Mouse (Mus musculus) heart, embryonic 15.5 days (tissue): Measurements from ENCODE around the gene Mxi1. TPM values are rescaled to one million over a fixed set of nuclear protein-coding genes. Genes with fewer than 3 reads are reported as not detected.

Experiments
- ATAC-seq: fragments of 200-750 bp; cut with Nextera tagmentation; replicated peaks from 2 replicates; pipeline ENCODE4 v1.8.0; 2017; ENCODE audit warnings: low read depth, moderate TSS enrichment; ENCODE audit not compliant: insufficient number of reproducible peaks, insufficient read depth, low FRiP score
- H3K27ac ChIP-seq: fragments of 300-500 bp; sonication (generic); 2 replicates; pipeline ENCODE4 v1.5.1; 2015; ENCODE audit warnings: mild to moderate bottlenecking, inconsistent platforms
- H3K27me3 ChIP-seq: fragments of 300-500 bp; sonication (generic); 2 replicates; pipeline ENCODE4 v1.6.1; 2015; ENCODE audit warnings: inconsistent platforms
- H3K36me3 ChIP-seq: fragments of 300-500 bp; sonication (generic); 2 replicates; pipeline ENCODE4 v1.6.1; 2015; ENCODE audit warnings: mild to moderate bottlenecking, inconsistent platforms
- H3K4me1 ChIP-seq: fragments of 300-500 bp; sonication (generic); replicated peaks from 2 replicates; pipeline ENCODE4 v1.6.1; 2015; ENCODE audit warnings: inconsistent platforms
- H3K4me2 ChIP-seq: fragments of 300-500 bp; sonication (generic); 2 replicates; pipeline ENCODE4 v1.6.1; 2015; ENCODE audit warnings: inconsistent platforms, mild to moderate bottlenecking, moderate library complexity
- H3K4me3 ChIP-seq: fragments of 300-500 bp; sonication (generic); 2 replicates; pipeline ENCODE4 v1.5.1; 2015; ENCODE audit warnings: mild to moderate bottlenecking, inconsistent platforms
- H3K9ac ChIP-seq: fragments of 300-500 bp; sonication (generic); 2 replicates; pipeline ENCODE4 v1.6.1; 2015; ENCODE audit warnings: mild to moderate bottlenecking, inconsistent platforms
- H3K9me3 ChIP-seq: fragments of 300-500 bp; sonication (generic); replicated peaks from 2 replicates; pipeline ENCODE4 v1.6.1; 2016; ENCODE audit warnings: inconsistent platforms
- WGBS: fragments of 180-500 bp; shearing (Covaris S2); methylation state at CpG from one replicate; pipeline ENCODE4 v1.1.7; 2015; ENCODE audit warnings: mixed read lengths; 5-methylcytosine and 5-hydroxymethylcytosine counted together
- polyA plus RNA-seq: library from polyadenylated mRNA; unstranded; fragments of >200 nt; fragmentation: Nextera tagmentation; extraction: Ambion mirVana; gene quantifications from 2 replicates; pipeline ENCODE4 v1.2.1, GENCODE M21; 2015

Mxi1 gene
- polyA plus RNA-seq, 1 experiment from 2014 or later, result 38.6 TPM

DNA sequence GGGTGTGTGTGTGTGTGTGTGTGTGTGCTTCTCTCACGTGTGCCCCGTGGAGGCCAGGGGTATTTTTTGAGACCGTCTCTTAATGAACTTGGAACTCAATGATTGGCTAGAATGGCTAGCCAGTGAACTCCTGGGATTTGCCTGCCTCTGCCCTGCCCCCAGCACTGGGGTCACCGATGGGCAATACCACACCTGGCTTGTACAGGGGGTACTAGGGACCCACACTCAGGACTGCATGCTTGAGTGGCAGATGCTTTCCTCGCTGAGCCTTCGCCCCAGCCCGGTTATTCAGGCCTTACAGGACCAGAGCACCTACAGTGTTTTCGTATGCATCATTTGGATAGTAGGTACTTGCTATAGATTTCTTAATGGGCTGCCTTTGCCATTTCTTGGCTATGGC lies 5.8 kb downstream of the Mxi1 start:
- no peak for ATAC-seq
- H3K4me3 ChIP-seq, result no peak overlapping the region
- H3K4me1 ChIP-seq, result peaks cover 40% of the 10 kb centered on the region
- no peaks in the 10 kb centered on the region for H3K36me3 ChIP-seq
- no peak overlapping the region for H3K9ac ChIP-seq
- H3K27ac ChIP-seq, result no peak overlapping the region
- WGBS, result 86% methylated on average over 8 of the region's 8 CpGs
- no peak overlapping the region for H3K4me2 ChIP-seq
- H3K27me3 ChIP-seq, result no peaks in the 10 kb centered on the region
- H3K9me3 ChIP-seq, result no peaks in the 10 kb centered on the region

DNA sequence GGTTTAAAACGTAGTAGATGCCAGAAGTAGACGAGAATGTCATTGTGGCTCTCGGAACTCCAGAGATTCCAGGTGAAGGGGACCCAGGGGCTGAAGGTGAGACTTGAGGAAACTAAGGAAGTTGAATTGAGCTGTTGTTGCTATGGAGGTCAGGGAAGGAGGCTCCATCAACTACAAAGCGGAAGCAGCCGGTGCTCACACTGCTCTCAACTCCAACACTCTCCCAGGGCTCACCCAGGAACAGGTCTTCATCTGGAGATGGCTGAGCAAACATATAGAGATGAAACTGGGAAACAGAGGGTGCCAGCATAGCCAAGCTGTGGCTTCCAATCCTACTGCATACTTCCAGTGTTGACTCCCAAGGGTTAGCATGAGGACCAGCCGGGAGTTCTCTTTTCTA lies 6.6 kb downstream of the Mxi1 start:
- H3K4me1 ChIP-seq, result peaks cover 47% of the 10 kb centered on the region
- H3K9me3 ChIP-seq, result no peaks in the 10 kb centered on the region
- no peaks in the 10 kb centered on the region for H3K27me3 ChIP-seq
- no peaks in the 10 kb centered on the region for H3K36me3 ChIP-seq
- no peak overlapping the region for H3K4me3 ChIP-seq
- no peak for ATAC-seq
- 87% methylated on average over 6 of the region's 6 CpGs for WGBS
- H3K4me2 ChIP-seq, result no peak overlapping the region
- no peak overlapping the region for H3K27ac ChIP-seq
- H3K9ac ChIP-seq, result no peak overlapping the region

DNA sequence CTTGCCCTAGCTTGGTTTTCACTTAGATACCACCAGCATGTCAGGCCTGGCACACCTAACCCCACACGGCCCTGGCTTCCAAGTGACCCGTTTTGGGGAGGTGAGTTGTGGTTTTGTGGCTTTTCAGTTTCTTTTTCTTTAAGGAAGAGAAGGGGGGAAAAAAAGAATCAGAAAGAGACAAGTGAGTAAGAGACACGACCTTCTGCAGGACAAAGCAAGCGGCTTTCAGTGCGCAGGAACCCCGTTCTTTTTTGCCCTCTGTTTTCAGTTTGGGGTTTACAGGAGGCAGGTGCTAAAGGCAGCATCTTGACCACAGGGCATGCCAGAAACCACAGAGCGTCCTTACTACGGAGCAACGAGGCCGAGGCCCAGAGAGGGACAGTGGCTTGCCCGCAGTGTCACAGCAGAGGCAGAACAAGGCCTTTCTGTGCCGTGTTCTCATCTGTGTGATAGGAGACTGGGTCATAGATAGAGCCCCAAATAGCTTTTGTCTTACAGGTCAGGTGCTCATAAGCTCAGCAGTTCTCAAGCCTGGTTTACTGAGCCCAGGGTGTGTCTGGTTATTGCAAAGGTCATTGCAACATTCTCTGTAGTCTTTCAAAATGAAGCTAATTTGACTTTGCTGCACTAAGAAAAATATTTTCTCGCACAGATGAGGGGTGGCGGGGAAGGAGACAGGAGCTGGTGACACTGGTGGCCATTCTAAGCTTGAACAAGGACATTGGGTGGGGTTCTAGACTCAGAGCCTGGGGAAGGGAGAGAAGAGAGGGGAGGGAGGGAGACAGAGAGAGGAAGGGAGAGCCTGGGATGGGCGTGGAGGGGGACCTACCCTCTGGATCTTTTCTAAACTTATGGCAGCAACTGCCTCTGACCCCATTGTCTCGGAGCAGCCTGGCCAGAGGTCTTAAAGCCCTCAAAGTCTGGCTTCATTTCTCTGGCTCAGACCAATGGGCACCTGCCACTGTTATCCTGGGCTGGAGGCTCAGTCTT lies 8.1 kb downstream of the Mxi1 start:
- Histone ChIP-seq H3K4me1 (peaks cover 47% of the 10 kb centered on the region), H3K9ac (no peak overlapping the region), H3K4me2 (no peak overlapping the region), H3K4me3 (no peak overlapping the region), H3K27ac (0 out of 2 replicates have a peak overlapping the region, but pooled peaks have one; percentile 16), H3K27me3 (no peaks in the 10 kb centered on the region), H3K9me3 (no peaks in the 10 kb centered on the region), H3K36me3 (no peaks in the 10 kb centered on the region)
- ATAC-seq, result no peak
- 75% methylated on average over 16 of the region's 16 CpGs for WGBS

DNA sequence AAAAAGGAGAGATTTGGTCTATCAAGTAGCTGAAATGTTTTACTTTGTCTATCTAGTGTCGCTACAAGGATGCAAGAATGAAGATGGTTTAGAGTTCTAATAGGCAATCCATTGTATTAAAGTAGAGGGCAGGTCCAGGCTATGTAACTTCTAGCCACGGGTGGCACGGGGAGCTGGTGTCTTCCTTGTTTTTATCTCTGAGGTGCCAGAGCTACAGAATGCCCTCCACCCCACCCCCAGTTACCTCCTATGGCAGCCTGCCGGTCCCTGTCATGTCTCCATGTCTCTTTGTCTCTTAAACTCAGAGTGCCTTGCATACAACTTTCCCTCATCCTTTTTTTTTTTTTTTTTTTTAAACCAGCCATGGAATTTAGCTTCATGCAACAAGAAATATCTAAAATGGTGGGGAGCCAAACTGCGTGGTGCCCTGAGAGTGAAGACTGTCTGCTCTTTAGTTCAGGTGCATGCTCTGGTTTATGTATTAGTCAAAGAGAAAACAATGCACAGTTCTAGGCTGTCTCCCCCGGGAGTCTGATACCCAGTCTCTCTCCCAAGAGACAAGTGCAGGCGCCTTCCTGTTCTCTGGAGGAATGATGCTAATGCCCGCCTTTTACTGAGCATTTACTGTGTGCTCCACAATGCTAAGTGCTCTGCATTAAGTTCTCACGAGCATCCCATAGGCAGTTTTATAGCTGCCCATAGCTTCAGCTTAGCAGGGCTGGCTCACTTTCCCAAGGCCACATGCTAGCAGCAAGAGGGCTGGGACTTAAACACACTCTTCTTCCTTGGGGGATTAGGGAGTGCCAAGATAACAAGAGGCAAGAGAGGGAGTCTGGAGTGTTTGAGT lies 10.2 kb downstream of the Mxi1 start:
- ATAC-seq, result 0 out of 2 replicates have a peak, but pooled peaks have one; percentile 11
- 60% methylated on average over 9 of the region's 9 CpGs for WGBS
- Histone ChIP-seq H3K4me1 (peaks cover 46% of the 10 kb centered on the region), H3K9me3 (no peaks in the 10 kb centered on the region), H3K36me3 (no peaks in the 10 kb centered on the region), H3K9ac (no peak overlapping the region), H3K4me3 (no peak overlapping the region), H3K27me3 (no peaks in the 10 kb centered on the region), H3K4me2 (no peak overlapping the region), H3K27ac (peak overlapping the region; percentile 24; the same call in 1 of the 2 replicates)

DNA sequence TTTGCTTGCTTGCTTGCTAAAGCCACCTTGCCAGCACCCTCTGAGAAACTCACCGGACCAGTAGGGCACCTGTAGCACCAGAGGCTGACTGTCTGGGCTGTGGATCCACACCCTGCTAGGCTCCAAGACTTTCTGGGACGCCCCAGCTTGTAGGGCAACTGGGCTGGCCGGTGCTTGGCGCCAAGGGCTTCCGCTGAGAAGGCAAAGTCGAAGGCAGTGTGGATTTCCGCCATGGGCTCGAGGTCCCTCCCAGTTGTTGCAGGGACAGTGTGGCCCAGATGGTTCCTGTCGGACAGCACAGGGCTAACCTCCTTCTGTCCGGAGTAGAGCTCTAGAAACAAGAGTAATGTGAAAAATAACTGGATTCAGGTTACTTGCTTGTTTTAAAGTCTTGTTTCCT lies 11.0 kb downstream of the Mxi1 start:
- no peak for ATAC-seq
- H3K9me3 ChIP-seq, result no peaks in the 10 kb centered on the region
- H3K27me3 ChIP-seq, result no peaks in the 10 kb centered on the region
- H3K27ac ChIP-seq, result peak overlapping the region; percentile 24; the same call in 1 of the 2 replicates
- H3K4me1 ChIP-seq, result peaks cover 51% of the 10 kb centered on the region
- H3K36me3 ChIP-seq, result no peaks in the 10 kb centered on the region
- no peak overlapping the region for H3K9ac ChIP-seq
- 61% methylated on average over 10 of the region's 10 CpGs for WGBS
- H3K4me3 ChIP-seq, result no peak overlapping the region
- peak overlapping the region; percentile 2; the same call in 1 of the 2 replicates for H3K4me2 ChIP-seq

DNA sequence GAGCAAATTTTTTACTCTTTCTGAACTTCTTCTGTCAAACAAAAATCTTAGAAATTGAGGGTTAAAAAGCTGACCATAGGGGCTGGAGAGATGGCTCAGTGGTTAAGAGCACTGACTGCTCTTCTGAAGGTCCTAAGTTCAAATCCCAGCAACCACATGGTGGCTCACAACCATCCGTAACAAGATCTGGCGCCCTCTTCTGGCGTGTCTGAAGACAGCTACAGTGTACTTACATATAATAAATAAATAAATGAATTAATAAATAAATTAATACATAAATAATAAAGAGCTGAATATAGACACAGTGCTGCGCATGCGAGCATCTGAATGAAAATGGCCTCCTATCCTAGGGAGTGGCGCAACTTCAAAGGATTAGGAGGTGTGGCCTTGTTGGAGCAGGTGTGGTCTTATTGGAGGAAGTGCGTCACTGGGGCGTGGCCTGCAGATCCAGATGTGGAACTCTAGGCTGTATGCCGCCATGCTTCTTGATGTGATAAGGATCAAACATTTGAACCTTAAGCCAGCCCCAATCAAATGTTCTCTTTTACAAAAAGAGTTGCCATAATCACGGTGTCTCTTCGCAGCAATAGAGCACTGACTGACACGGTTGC lies 12.2 kb downstream of the Mxi1 start:
- no peak overlapping the region for H3K4me2 ChIP-seq
- WGBS, result 91% methylated on average over 12 of the region's 12 CpGs
- H3K9me3 ChIP-seq, result no peaks in the 10 kb centered on the region
- H3K27me3 ChIP-seq, result no peaks in the 10 kb centered on the region
- H3K36me3 ChIP-seq, result no peaks in the 10 kb centered on the region
- no peak overlapping the region for H3K9ac ChIP-seq
- H3K4me3 ChIP-seq, result no peak overlapping the region
- no peak overlapping the region for H3K27ac ChIP-seq
- peaks cover 52% of the 10 kb centered on the region for H3K4me1 ChIP-seq
- ATAC-seq, result no peak

DNA sequence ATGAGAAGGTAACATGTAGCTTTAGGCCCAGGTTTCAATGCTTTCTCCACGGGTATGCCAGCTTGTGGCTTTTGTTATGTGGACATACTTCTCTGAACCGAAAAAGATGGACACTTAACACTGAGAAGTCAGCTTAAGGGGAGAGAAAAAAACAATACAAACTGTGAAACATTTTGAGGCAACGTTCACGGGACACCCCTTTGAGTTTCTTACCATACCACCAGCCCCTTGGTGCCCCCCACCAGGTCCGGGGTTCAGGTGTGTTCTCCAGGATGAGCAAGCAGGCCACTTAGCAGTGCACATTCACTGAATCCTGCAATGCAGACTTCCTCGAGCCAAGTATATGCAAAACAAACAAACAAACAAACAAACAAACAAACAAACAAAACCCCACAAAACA lies 14.5 kb downstream of the Mxi1 start:
- Histone ChIP-seq H3K4me2 (peak overlapping the region; percentile 82), H3K4me1 (peaks cover 38% of the 10 kb centered on the region), H3K9ac (no peak overlapping the region), H3K9me3 (no peaks in the 10 kb centered on the region), H3K27ac (no peak overlapping the region; the same call in 1 of the 2 replicates), H3K36me3 (no peaks in the 10 kb centered on the region), H3K4me3 (peak overlapping the region; percentile 48; the same call in 1 of the 2 replicates), H3K27me3 (no peaks in the 10 kb centered on the region)
- 59% methylated on average over 6 of the region's 6 CpGs for WGBS
- no peak for ATAC-seq

DNA sequence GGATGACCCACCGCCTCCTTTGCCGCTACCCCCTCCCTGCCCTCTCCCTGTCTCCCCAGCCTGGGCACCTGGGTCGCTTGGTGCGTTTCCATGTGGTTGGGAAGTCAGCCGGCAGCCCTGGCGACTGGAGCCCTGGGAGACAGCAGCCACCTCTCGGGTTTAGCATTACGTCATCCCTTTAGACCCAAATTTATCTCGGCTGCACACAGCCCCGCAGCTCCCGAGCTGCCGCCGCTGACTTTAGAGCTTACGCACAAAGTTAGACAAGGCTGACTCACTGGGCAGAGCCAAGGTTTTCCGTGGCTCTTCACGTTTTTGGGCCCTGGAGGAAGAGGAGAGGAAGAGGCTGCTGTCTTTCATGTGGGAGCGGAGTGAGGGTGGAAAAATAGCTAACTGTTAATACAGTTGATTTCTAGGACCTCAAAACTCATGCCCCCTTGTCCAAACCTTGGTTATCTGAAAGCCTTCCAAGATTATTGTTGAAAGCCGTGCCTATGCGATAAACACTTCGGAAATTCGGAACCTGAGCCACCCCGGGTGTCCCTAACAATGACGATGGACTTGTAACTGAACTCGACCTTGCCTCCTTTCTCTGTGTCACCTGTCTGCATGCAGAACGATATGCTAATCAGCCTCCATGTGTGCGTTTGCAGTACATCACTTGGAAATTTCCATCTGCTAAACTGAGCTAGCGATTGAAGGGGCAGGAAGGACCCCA lies 15.4 kb downstream of the Mxi1 start:
- Histone ChIP-seq H3K4me2 (peak overlapping the region; percentile 82), H3K4me3 (peak overlapping the region; percentile 48), H3K9me3 (no peaks in the 10 kb centered on the region), H3K36me3 (no peaks in the 10 kb centered on the region), H3K9ac (peak overlapping the region; percentile 64), H3K27ac (peak overlapping the region; percentile 75), H3K4me1 (peaks cover 34% of the 10 kb centered on the region), H3K27me3 (no peaks in the 10 kb centered on the region)
- 0 out of 2 replicates have a peak, but pooled peaks have one; percentile 33 for ATAC-seq
- 5% methylated on average over 27 of the region's 27 CpGs for WGBS

DNA sequence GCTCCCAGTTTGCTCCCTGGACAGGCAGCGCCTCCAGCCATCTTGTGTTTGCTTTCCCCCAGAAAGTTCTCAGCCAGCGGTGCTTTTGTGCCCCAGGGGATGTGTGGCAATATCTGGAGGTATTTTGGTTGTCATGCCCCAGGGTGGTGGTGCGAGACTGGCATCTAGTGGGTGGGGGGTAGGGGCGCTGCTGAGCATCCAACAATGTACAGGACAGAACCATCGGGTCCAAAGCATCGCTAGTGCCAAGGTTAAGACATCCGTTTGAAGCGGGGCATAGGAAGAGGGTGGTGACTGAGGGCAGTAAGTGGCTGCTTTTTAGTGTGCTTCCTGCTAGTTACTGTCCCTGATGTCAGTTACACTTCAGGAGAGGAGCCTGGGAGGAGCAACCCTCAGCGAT lies 17.8 kb downstream of the Mxi1 start:
- no peak overlapping the region for H3K9ac ChIP-seq
- peaks cover 14% of the 10 kb centered on the region for H3K36me3 ChIP-seq
- H3K27me3 ChIP-seq, result no peaks in the 10 kb centered on the region
- H3K4me1 ChIP-seq, result peaks cover 24% of the 10 kb centered on the region
- H3K4me2 ChIP-seq, result no peak overlapping the region
- no peak for ATAC-seq
- H3K27ac ChIP-seq, result peak overlapping the region; percentile 20; the same call in 1 of the 2 replicates
- H3K9me3 ChIP-seq, result no peaks in the 10 kb centered on the region
- H3K4me3 ChIP-seq, result no peak overlapping the region
- WGBS, result 67% methylated on average over 9 of the region's 9 CpGs

DNA sequence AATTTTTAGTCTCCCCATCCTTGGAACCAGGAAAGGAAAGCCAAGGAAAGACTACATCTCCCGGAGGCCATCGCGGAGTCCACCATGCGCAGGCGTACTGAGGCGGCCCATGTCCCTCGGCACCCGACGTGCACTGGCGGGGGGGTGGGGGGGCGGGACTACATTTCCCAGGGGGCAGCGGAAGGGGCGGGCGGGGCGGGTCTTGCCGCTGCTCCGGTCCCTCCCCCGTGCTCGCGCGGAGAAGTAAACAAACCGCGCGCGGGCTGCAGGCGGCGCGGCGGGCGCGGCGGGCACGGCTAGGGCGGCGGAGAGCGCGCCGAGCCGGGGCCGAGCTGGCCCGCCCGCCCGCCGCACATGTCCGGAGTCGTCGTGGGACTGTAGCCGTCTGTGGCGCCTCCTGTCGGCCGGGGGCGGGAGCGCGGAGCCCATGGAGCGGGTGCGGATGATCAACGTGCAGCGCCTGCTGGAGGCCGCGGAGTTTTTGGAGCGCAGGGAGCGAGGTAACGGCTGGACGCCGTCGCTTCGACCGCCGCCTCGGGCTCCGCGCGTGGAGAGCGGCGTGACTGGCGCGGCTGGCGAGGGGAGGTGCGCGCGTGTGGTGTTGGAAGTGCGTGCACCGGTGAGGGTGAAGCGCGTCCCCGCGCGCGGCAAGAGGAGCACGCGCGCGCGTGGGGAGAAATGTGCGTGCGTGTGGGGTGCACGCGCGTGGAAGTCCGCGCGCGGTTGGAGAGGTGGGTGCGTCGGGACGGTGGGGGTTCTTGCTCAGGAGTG lies 19.1 kb downstream of the Mxi1 start:
- peak; percentile 83 for ATAC-seq
- peaks cover 15% of the 10 kb centered on the region for H3K36me3 ChIP-seq
- H3K9ac ChIP-seq, result peak overlapping the region; percentile 81
- no peaks in the 10 kb centered on the region for H3K9me3 ChIP-seq
- H3K27ac ChIP-seq, result peak overlapping the region; percentile 82
- no peaks in the 10 kb centered on the region for H3K27me3 ChIP-seq
- H3K4me1 ChIP-seq, result peaks cover 23% of the 10 kb centered on the region
- H3K4me3 ChIP-seq, result peak overlapping the region; percentile 95
- H3K4me2 ChIP-seq, result peak overlapping the region; percentile 98
- under 1% methylated on average over 104 of the region's 106 CpGs for WGBS
